Mouse (Mus musculus) forebrain, embryonic 10.5 days (tissue): ENCODE results near the gene Wnt9a. TPM values are rescaled to one million over a fixed set of nuclear protein-coding genes. Genes with fewer than 3 reads are reported as not detected.
A peak's percentile ranks its signal among the peaks of the same experiment; 100 is the strongest.
"Not testable (repeated sequence)": the region's sequence is repeated elsewhere in the genome, so short reads cannot be mapped to it uniquely, and the experiment has no call there.

ENCODE experiments used
- DNase-seq: peaks from one replicate; pipeline ENCODE4 v3.0.0-alpha.2; 2017; ENCODE audit warnings: low spot score; ENCODE audit errors: extremely low spot score
- H3K27ac ChIP-seq: fragments of 300-500 bp; sonication (generic); 2 replicates; pipeline ENCODE4 v1.5.1; 2016; ENCODE audit warnings: mild to moderate bottlenecking
- H3K27me3 ChIP-seq: fragments of 300-500 bp; sonication (generic); 2 replicates; pipeline ENCODE4 v1.6.1; 2016; ENCODE audit warnings: mild to moderate bottlenecking; ENCODE audit not compliant: poor library complexity, severe bottlenecking
- H3K36me3 ChIP-seq: fragments of 300-500 bp; sonication (generic); replicated peaks from 2 replicates; pipeline ENCODE4 v1.6.1; 2016; ENCODE audit warnings: mild to moderate bottlenecking, moderate library complexity
- H3K4me1 ChIP-seq: fragments of 300-500 bp; sonication (generic); 2 replicates; pipeline ENCODE4 v1.6.1; 2016
- H3K4me3 ChIP-seq: fragments of 300-500 bp; sonication (generic); 2 replicates; pipeline ENCODE4 v1.5.1; 2016; ENCODE audit warnings: mild to moderate bottlenecking, moderate library complexity
- H3K9me3 ChIP-seq: fragments of 300-500 bp; sonication (generic); 2 replicates; pipeline ENCODE4 v1.6.1; 2016; ENCODE audit warnings: mild to moderate bottlenecking, moderate library complexity
- WGBS: fragments of 180-500 bp; shearing (Covaris S2); methylation state at CpG from one replicate; pipeline ENCODE4 v1.1.7; 2016; 5-methylcytosine and 5-hydroxymethylcytosine counted together
- polyA plus RNA-seq: library from polyadenylated mRNA; unstranded; fragments of >200 nt; fragmentation: Nextera tagmentation; extraction: Ambion mirVana; gene quantifications from 2 replicates; pipeline ENCODE4 v1.2.1, GENCODE M21; 2016

Wnt9a gene
- polyA plus RNA-seq, 1 experiment from 2014 or later = 10.9 TPM

DNA sequence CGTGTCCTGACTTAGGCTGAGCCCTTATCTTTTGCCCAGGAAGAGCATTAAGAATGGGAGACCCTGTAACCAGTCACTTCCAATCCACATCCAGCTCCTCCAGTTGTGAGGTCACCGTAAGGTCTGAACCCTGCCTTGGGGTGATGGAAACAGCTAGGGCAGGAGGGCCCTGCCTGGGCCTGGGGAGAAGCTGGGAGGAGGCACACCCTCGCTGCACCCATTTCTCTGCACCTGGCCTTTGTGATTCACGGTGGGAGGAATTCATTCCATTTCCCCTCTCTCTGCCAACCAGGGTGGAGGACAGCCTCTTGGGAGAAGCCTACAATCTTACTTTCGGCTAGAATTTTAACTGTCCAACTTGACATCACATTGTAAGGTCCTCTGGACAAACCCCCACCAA is 24.6 kb upstream of the Wnt9a start:
- DNase-seq = no peak
- H3K27ac ChIP-seq = no peak overlapping the region
- no peak overlapping the region for H3K4me3 ChIP-seq
- peaks cover 96% of the 10 kb centered on the region for H3K27me3 ChIP-seq
- H3K36me3 ChIP-seq = no peaks in the 10 kb centered on the region
- peaks cover 6% of the 10 kb centered on the region; the same call in 1 of the 2 replicates for H3K4me1 ChIP-seq
- H3K9me3 ChIP-seq = no peaks in the 10 kb centered on the region
- 76% methylated on average over 5 of the region's 5 CpGs for WGBS

DNA sequence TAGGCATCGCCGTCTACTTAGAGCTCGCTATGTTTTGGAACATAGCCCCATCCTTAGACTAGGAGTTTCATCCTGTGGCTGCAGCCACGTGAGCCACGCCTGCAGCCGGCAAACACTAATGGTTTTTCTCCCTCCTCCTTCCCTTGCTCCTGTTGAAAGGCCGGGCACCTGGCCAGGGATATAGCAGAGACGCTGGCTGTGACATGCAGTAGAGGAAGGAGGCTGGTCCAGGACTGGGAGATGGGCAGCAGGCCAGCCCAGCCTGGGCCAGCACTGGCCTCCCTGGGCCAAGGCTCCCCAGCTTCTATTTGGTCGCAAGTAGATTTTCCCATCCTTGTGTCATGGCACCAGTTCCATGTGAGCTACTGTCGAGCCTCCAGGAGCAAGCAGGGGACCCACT is 23.8 kb upstream of the Wnt9a start:
- DNase-seq = no peak
- no peaks in the 10 kb centered on the region for H3K36me3 ChIP-seq
- no peak overlapping the region for H3K4me3 ChIP-seq
- no peaks in the 10 kb centered on the region for H3K9me3 ChIP-seq
- no peak overlapping the region; the same call in 1 of the 2 replicates for H3K27ac ChIP-seq
- peaks cover 97% of the 10 kb centered on the region for H3K27me3 ChIP-seq
- 89% methylated on average over 10 of the region's 10 CpGs for WGBS
- peaks cover 6% of the 10 kb centered on the region; the same call in 1 of the 2 replicates for H3K4me1 ChIP-seq

DNA sequence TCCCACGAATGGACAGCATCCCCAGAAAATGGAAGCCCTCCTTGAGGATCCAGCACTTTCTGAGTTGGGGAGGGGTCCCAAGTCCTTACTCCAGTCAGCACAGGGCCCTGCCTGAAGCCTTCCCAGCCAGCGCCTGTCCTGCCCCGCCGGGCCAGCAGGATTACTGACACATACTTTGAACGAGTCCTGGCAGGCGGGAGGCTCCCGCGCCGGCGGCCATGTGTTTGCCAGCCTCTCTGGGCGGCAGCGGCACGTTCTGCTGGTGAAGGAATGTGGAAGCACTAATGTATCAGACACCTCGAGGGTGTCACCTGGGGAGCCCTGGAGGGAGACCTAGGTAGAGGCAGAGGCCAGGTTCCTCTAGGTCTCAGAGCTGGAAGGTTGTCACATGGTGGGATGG is 22.6 kb upstream of the Wnt9a start:
- no peaks in the 10 kb centered on the region for H3K36me3 ChIP-seq
- no peak overlapping the region for H3K4me3 ChIP-seq
- H3K4me1 ChIP-seq = peaks cover 15% of the 10 kb centered on the region
- H3K27me3 ChIP-seq = peaks cover 100% of the 10 kb centered on the region
- no peaks in the 10 kb centered on the region for H3K9me3 ChIP-seq
- DNase-seq = no peak
- WGBS = 18% methylated on average over 14 of the region's 14 CpGs
- no peak overlapping the region for H3K27ac ChIP-seq

DNA sequence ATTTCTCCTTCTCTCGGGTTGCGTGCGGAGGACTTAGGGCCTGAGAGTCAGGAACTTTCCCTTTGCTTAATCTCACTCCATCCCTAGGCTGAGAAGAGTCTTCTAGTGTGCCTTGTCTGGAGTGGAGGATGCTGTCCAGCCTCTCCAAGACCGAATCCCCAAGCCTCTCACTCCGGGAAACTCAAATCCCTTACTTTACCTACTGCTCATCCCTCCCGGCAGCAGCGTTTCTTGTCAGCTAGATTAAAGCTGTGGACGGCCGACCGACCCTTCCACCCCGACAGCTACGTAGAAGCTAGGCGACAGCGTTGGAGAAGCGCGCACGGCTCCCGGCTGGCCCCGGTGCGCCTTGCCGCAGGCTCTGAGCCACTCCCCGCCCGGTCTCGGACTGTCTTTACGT is 17.0 kb upstream of the Wnt9a start:
- under 1% methylated on average over 25 of the region's 25 CpGs for WGBS
- no peak for DNase-seq
- Histone ChIP-seq H3K4me3 (peak overlapping the region; percentile 51), H3K9me3 (no peaks in the 10 kb centered on the region), H3K27ac (peak overlapping the region; percentile 84), H3K27me3 (peaks cover 98% of the 10 kb centered on the region), H3K4me1 (peaks cover 52% of the 10 kb centered on the region), H3K36me3 (no peaks in the 10 kb centered on the region)

DNA sequence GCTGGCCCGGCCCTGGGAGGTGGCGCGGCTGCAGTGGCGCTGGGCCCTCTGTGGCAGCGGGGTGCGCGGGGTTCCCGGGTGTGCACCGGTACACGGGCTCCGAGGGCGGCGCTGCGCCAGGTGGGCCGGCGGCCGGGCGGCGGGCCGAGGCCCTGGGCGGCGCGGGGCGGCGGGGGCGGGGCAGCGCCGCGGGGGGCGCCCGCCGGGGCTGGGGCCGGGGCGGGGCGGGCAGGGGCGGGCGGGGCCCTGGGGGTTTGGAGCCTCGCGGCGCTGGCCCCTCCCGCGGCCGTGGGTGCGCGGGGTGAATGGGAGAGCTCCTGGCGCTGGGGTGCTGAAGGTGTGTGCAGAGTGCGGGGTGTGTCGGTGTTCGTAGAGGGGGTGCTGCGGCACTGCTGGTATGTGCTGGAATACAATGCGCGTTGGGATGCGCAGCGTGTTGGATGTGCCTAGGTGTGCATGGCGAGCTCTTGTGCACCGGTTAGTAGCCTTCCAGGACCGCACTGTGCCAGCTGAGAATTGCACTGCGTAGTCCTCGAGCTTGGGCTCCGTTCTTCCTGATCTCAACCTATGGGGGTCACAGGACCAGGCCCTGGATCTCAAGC is 15.9 kb upstream of the Wnt9a start, which contains the start of gene Wnt3a:
Gene Wnt3a, minus strand, starts transcription at position 51 of the 602 bp plus-strand sequence.
- H3K27me3 ChIP-seq = peaks cover 96% of the 10 kb centered on the region
- H3K4me3 ChIP-seq = peak within 1 kb of the TSS; percentile 51
- 1% methylated on average over 35 of the region's 60 CpGs for WGBS
- H3K36me3 ChIP-seq = no peaks in the 10 kb centered on the region
- H3K27ac ChIP-seq = peak within 1 kb of the TSS; percentile 84
- no peak for DNase-seq
- H3K9me3 ChIP-seq = no peaks in the 10 kb centered on the region
- H3K4me1 ChIP-seq = peaks cover 52% of the 10 kb centered on the region

DNA sequence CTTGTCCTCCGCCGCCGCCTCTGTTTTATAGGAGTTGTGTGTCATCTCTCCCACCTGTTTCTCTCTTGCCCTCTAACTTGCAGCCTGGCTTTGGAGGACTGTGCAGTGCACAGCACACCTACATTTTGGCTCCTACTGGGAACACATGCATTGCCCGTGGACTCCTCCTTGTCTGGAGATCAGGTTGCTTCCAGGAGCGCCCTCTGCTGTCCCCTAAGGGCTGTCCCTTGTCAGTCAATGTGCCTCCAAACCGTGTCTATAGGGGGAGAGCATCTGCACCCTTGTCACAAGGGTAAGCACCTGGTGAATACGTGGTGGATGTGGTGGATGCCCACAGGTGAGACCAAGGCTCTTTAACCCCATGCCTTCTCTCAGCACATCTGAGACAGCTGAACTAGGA is 13.1 kb upstream of the Wnt9a start:
- Histone ChIP-seq H3K4me3 (no peak overlapping the region), H3K9me3 (no peaks in the 10 kb centered on the region), H3K27ac (no peak overlapping the region), H3K4me1 (peaks cover 48% of the 10 kb centered on the region), H3K36me3 (no peaks in the 10 kb centered on the region), H3K27me3 (peaks cover 96% of the 10 kb centered on the region)
- WGBS = 26% methylated on average over 7 of the region's 7 CpGs
- peak; percentile 48 for DNase-seq

DNA sequence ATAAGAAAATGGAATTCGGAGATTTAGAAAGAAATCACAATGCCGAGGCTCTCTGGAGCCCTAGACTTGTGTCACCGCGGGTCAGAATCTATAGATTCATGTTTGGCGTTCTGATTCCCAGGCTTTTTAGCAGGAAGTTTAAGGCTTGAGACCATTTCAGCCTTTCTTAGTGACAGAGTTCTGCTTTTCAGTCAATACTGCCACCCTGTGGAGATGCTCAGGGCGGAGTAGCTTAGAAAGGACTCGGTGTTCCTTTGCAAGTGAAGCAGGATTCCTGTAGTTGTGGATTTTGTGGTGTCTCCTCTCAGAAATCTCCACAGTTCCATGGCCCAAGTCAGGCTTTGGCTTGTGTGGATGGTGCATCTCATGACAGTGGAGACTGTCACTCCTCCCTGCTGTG is 8.8 kb upstream of the Wnt9a start:
- no peak for DNase-seq
- H3K4me1 ChIP-seq = peaks cover 9% of the 10 kb centered on the region
- H3K9me3 ChIP-seq = no peaks in the 10 kb centered on the region
- 22% methylated on average over 7 of the region's 7 CpGs for WGBS
- H3K36me3 ChIP-seq = no peaks in the 10 kb centered on the region
- no peak overlapping the region for H3K27ac ChIP-seq
- H3K4me3 ChIP-seq = no peak overlapping the region
- H3K27me3 ChIP-seq = peaks cover 90% of the 10 kb centered on the region

DNA sequence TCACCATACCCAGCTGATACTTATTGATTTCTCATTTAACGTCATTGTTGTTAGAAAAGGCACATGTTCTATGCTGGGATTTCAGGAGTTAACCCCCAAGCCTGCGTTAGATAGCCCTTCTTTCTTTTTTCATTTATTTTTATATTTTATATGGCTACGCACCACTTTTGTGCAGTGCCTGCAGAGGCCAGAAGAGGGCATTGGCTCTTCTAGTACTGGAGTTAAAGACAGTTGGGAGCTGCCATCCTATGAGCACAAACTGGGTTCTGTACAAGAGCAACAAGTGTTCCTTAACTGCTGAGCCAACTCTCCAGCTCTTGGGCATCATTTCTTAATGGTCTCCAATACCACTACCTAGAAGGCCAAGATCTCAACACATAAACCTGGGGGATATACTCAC is 6.5 kb upstream of the Wnt9a start:
- 31% methylated on average over 3 of the region's 3 CpGs for WGBS
- Histone ChIP-seq H3K27ac (no peak overlapping the region), H3K36me3 (no peaks in the 10 kb centered on the region), H3K4me1 (peaks cover 4% of the 10 kb centered on the region), H3K27me3 (peaks cover 93% of the 10 kb centered on the region), H3K9me3 (no peaks in the 10 kb centered on the region), H3K4me3 (no peak overlapping the region)
- DNase-seq = no peak

DNA sequence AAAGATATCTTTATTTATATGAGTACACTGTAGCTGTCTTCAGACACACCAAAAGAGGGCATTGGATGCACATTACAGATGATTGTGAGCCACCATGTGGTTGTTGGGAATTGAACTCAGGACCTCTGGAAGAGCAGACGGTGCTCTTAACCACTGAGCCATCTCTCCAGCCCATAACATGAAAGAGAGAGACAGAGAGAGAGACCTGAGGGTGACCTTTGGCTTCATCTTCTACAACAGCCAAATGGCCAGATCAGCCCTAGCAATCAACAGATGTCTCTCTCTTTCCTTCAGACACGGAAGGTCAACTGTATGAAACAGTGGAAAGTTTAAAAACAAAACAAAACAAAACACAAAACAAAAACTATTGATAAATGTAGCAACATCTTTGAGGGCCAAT is 5.7 kb upstream of the Wnt9a start:
- H3K27me3 ChIP-seq = peaks cover 93% of the 10 kb centered on the region
- WGBS = 79% methylated on average over 2 of the region's 2 CpGs
- DNase-seq = not testable (repeated sequence)

DNA sequence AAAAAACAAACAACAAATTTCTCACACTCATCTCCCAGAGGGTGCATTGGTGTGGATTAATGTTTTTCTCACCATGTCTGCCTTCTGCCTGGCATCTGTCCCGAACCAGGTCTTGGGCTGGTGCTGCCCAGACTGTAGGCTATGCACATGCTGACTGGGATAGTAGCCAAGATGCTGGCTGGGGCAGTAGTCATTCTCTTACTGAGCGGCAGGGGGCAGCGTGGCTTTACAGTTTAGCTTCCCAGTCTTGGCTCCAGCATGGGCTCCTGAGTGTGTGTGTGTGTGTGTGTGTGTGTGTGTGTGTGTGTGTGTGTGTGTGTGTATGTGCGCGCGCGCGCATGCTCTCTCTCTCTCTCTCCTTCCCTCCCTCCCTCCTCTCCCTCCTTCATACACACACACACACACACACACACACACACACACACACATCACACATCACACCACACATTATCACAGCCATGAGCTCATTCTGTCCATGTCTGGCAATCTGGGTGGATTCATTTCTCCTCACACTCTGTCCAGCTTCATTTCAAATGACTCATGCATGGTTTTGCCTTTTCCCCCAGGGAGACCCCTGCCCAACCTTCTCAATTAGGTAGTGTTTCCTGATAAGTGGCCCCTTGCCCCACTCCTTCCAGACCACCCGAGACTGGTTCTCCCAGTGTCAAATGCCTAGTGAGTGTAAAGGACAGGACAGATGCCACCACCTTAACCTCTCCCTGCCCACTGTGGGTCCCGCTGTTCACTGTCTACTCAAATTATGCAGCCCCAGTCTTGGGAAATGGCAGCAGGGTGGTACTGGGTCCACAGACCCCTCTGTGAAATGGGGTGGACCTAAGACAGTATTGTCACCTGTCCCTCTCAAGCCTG is 3.8 kb upstream of the Wnt9a start:
- Histone ChIP-seq H3K4me3 (no peak overlapping the region), H3K27ac (no peak overlapping the region), H3K27me3 (peaks cover 92% of the 10 kb centered on the region), H3K4me1 (peaks cover 30% of the 10 kb centered on the region), H3K9me3 (no peaks in the 10 kb centered on the region), H3K36me3 (no peaks in the 10 kb centered on the region)
- 32% methylated on average over 5 of the region's 10 CpGs for WGBS
- peak; percentile 77 for DNase-seq

More for the DNA sequence above, 5.7 kb upstream of the Wnt9a start:
- H3K4me1 ChIP-seq = peaks cover 13% of the 10 kb centered on the region
- not testable (repeated sequence) for H3K4me3 ChIP-seq, H3K27ac ChIP-seq, H3K36me3 ChIP-seq, H3K9me3 ChIP-seq

DNA sequence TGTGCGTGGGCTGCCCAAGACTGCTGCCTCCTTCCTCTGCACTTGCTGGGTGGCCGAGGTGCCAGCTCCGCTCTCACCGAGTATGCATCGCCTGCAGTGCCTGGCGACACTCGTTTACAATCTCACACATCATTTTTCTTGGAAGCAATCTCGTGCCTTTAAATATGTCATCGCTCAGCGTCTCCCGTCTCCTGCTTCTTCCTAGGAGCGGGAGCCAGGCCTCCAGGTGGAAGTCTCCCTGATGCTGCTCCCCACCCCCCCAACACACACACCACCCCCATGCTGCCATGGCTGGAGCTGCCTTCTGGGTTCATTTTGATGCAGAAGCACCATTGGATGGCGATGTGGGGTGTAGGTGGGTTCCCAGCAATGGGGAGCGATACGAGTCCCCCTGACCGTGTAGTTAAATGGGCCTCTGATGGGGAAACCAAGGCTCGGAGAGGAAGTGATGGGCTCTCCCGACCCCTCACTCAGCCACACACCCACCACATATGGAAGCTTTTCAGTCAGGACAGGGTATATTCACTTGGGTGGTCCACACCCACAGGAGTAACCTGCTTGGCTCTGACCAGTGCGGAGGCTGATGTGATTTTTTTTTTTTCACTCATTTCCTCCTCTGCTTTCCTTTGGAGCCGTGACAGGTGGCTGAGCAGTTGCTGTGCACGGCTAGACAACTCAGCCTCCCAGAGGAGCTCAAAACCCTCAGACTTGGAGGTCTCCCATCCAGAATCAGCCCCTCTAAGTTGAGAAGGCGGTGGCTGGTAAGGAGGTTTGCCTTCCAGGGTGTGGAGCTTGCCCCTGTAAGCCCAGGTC is 1.5 kb upstream of the Wnt9a start:
- Histone ChIP-seq H3K9me3 (no peaks in the 10 kb centered on the region), H3K4me3 (peak overlapping the region; percentile 68), H3K27me3 (peaks cover 93% of the 10 kb centered on the region), H3K27ac (no peak overlapping the region), H3K4me1 (peaks cover 53% of the 10 kb centered on the region), H3K36me3 (no peaks in the 10 kb centered on the region)
- DNase-seq = no peak
- 49% methylated on average over 22 of the region's 22 CpGs for WGBS

DNA sequence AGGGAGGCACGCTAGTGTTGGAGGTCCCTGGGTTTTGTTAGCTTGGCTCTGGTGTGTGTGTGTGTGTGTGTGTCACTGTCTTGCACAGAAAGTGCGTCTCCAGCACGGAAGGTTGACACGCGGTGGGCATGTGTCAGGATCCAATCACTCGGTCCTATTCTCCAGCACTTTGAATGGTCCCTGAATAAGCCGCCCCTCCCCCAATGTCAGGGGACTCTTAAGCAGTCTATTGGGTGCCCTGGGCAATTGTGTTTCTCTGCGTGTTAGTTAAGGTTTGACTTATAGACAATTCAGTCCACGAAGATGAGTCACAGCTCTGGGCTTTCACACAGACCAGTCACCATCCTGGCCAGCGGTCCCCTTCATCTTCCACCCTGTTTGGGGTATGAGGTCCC is 910 bp upstream of the Wnt9a start:
- peaks cover 93% of the 10 kb centered on the region for H3K27me3 ChIP-seq
- no peak overlapping the region; the same call in 1 of the 2 replicates for H3K27ac ChIP-seq
- no peaks in the 10 kb centered on the region for H3K36me3 ChIP-seq
- WGBS = 5% methylated on average over 10 of the region's 10 CpGs
- H3K9me3 ChIP-seq = no peaks in the 10 kb centered on the region
- no peak for DNase-seq
- H3K4me1 ChIP-seq = peaks cover 59% of the 10 kb centered on the region
- H3K4me3 ChIP-seq = peak overlapping the region; percentile 68
